Mouse (Mus musculus): ENCODE measurements around the gene Lrrc14b.

Gene Lrrc14b

GRCm38 (mm10) chr13:74363859-74364235 is at the start of gene Lrrc14b:
Gene Lrrc14b (minus strand): TSS chr13:74364005.
- DNase-seq, result peak; percentile 9

- no peak for DNase-seq
Measured at GRCm38 (mm10) chr13:74399298-74399839, 35.6 kb upstream of the Lrrc14b start, which contains the start of gene Ftl1-ps1. Gene Ftl1-ps1 (plus strand): TSS chr13:74399694.

- DNase-seq, result no peak
Measured at GRCm38 (mm10) chr13:74391156-74391555, 27.4 kb upstream of the Lrrc14b start.

GRCm38 (mm10) chr13:74390371-74390990 is 26.7 kb upstream of the Lrrc14b start, which contains the start of gene Zfp72:
Gene Zfp72 (minus strand): TSS chr13:74390836.
- DNase-seq, result peak; percentile 77

GRCm38 (mm10) chr13:74389730-74390129 is 25.9 kb upstream of the Lrrc14b start:
- no peak for DNase-seq

- no peak for DNase-seq
Measured at GRCm38 (mm10) chr13:74382289-74382688, 18.5 kb upstream of the Lrrc14b start.

GRCm38 (mm10) chr13:74381533-74382276 is 17.9 kb upstream of the Lrrc14b start:
- DNase-seq, result no peak

- no peak for DNase-seq
Measured at GRCm38 (mm10) chr13:74363176-74363858, 488 bp downstream of the Lrrc14b start.

GRCm38 (mm10) chr13:74362218-74362617 is 1.6 kb downstream of the Lrrc14b start:
- no peak for DNase-seq

- DNase-seq, result no peak
Measured at GRCm38 (mm10) chr13:74356491-74356890, 7.3 kb downstream of the Lrrc14b start.

- DNase-seq, result no peak
Measured at GRCm38 (mm10) chr13:74350435-74350906, 13.3 kb downstream of the Lrrc14b start.

- peak; percentile 96 for DNase-seq
Measured at GRCm38 (mm10) chr13:74349566-74350434, 14.0 kb downstream of the Lrrc14b start, which contains the start of the genes Sdha and Ccdc127. Gene Sdha (minus strand): TSS chr13:74350280. Gene Ccdc127 (plus strand): TSS chr13:74350309.

- DNase-seq, result peak; percentile 59
Measured at GRCm38 (mm10) chr13:74341036-74341435, 22.8 kb downstream of the Lrrc14b start.

- DNase-seq, result no peak
Measured at GRCm38 (mm10) chr13:74329321-74329720, 34.5 kb downstream of the Lrrc14b start.

- DNase-seq, result peak; percentile 93
Measured at GRCm38 (mm10) chr13:74317170-74317849, 46.5 kb downstream of the Lrrc14b start, which contains the start of gene Pdcd6. Gene Pdcd6 (minus strand): TSS chr13:74317580.

- no peak for DNase-seq
Measured at GRCm38 (mm10) chr13:74316789-74317169, 47.0 kb downstream of the Lrrc14b start.

GRCm38 (mm10) chr13:74316386-74316785 is 47.4 kb downstream of the Lrrc14b start:
- no peak for DNase-seq

- no peak for DNase-seq
Measured at GRCm38 (mm10) chr13:74314616-74315015, 49.2 kb downstream of the Lrrc14b start.

Measured in lung, postnatal 14 days (tissue).